Mouse (Mus musculus) limb, embryonic 10.5 days (tissue): ENCODE data around the gene Gm36028. TPM values are rescaled to one million over a fixed set of nuclear protein-coding genes. Genes with fewer than 3 reads are reported as not detected.

Experiments used
- polyA plus RNA-seq: library from polyadenylated mRNA; unstranded; fragments of >200 nt; fragmentation: Nextera tagmentation; extraction: Ambion mirVana; gene quantifications from 2 replicates; pipeline ENCODE4 v1.2.1, GENCODE M21; 2016

Gm36028 gene
- polyA plus RNA-seq, 1 experiment from 2014 or later = not detected

Other genes with a start within 250 kb of the Gm36028 start
- gene Ndufb4, start 206.7 kb downstream of the Gm36028 start, polyA plus RNA-seq = 40.4 and 46.7 TPM in 2 replicates
- gene Fstl1, start 84.3 kb downstream of the Gm36028 start, polyA plus RNA-seq = 160 and 215 TPM in 2 replicates
- 66.3 and 67.8 TPM in 2 replicates for gene Lrrc58, start 7.2 kb upstream of the Gm36028 start, polyA plus RNA-seq
- 0.55 and 0.86 TPM in 2 replicates for gene Gpr156, start 55.4 kb upstream of the Gm36028 start, polyA plus RNA-seq
- 46.1 and 59.4 TPM in 2 replicates for gene Gsk3b, start 227.9 kb upstream of the Gm36028 start, polyA plus RNA-seq